Mouse (Mus musculus): ENCODE results near the gene Dtnbp1.

The Dtnbp1 gene

GRCm38 (mm10) chr13:44977483-44978141 lies 24.3 kb downstream of the Dtnbp1 start:
- CTCF ChIA-PET = interaction anchor here in 3 of 4 experiments (0.8 to 1.4 kb wide), 3 partner anchors 9 to 25 kb away, joined by 3 read pairs; no protein-coding TSS in a partner anchor

GRCm38 (mm10) chr13:44977059-44977458 lies 24.9 kb downstream of the Dtnbp1 start:
- ChIA-PET POLR2A (interaction anchor here in 1 of 4 experiments (1.5 kb wide), 1 partner anchor 11 kb away, joined by 4 read pairs; no protein-coding TSS in a partner anchor), CTCF (interaction anchor here in 3 of 4 experiments (0.8 to 1.4 kb wide), 3 partner anchors 8 to 25 kb away, joined by 3 read pairs; no protein-coding TSS in a partner anchor)

More at GRCm38 (mm10) chr13:44977483-44978141, 24.3 kb downstream of the Dtnbp1 start:
- POLR2A ChIA-PET = interaction anchor here in 1 of 4 experiments (1.5 kb wide), 1 partner anchor 10 kb away, joined by 4 read pairs; no protein-coding TSS in a partner anchor

- CTCF ChIA-PET = interaction anchor here in 1 of 4 experiments (0.5 kb wide), 1 partner anchor 358 kb away, joined by 3 read pairs; no protein-coding TSS in a partner anchor
- POLR2A ChIA-PET = interaction anchor here in 1 of 4 experiments (0.6 kb wide), 1 partner anchor 689 kb away, joined by 8 read pairs; no protein-coding TSS in a partner anchor
Measured at GRCm38 (mm10) chr13:44960542-44961291, 41.2 kb downstream of the Dtnbp1 start.

GRCm38 (mm10) chr13:44957049-44957448 lies 44.9 kb downstream of the Dtnbp1 start:
- CTCF ChIA-PET = no interaction called here
- POLR2A ChIA-PET = no interaction called here

- CTCF ChIA-PET = no interaction called here
- POLR2A ChIA-PET = interaction anchor here in 1 of 4 experiments (0.7 kb wide), 2 partner anchors 24 to 1355 kb away, joined by 3 read pairs; no protein-coding TSS in a partner anchor
Measured at GRCm38 (mm10) chr13:44955781-44956180, 46.2 kb downstream of the Dtnbp1 start.

GRCm38 (mm10) chr13:44954232-44954568 lies 47.7 kb downstream of the Dtnbp1 start:
- ChIA-PET POLR2A (no interaction called here), CTCF (no interaction called here)

- CTCF ChIA-PET = no interaction called here
- POLR2A ChIA-PET = no interaction called here
Measured at GRCm38 (mm10) chr13:44953546-44954231, 48.3 kb downstream of the Dtnbp1 start.

- POLR2A ChIA-PET = interaction anchor here in 1 of 4 experiments (0.6 to 1.6 kb wide), 4 partner anchors 9 to 822 kb away, joined by 3 to 11 read pairs (median 4); no protein-coding TSS in a partner anchor
- CTCF ChIA-PET = interaction anchor here (0.5 to 1.1 kb wide), 11 partner anchors 10 to 1170 kb away, joined by 3 to 5 read pairs (median 3); no protein-coding TSS in a partner anchor
Measured at GRCm38 (mm10) chr13:44952393-44953086, 49.4 kb downstream of the Dtnbp1 start.

- ChIA-PET CTCF (interaction anchor here in 1 of 4 experiments (0.5 to 0.7 kb wide), 2 partner anchors 31 to 162 kb away, joined by 3 read pairs; no protein-coding TSS in a partner anchor), POLR2A (interaction anchor here in 3 of 4 experiments (0.6 to 1.9 kb wide), 7 partner anchors 9 to 242 kb away, joined by 3 to 14 read pairs (median 5); no protein-coding TSS in a partner anchor)
Measured at GRCm38 (mm10) chr13:44948320-44949250, 53.4 kb downstream of the Dtnbp1 start.

- POLR2A ChIA-PET = interaction anchor here in 1 of 4 experiments (0.6 to 1.5 kb wide), 3 partner anchors 15 to 108 kb away, joined by 3 to 4 read pairs (median 3); no protein-coding TSS in a partner anchor
- CTCF ChIA-PET = no interaction called here
Measured at GRCm38 (mm10) chr13:44946880-44947635, 54.9 kb downstream of the Dtnbp1 start.

GRCm38 (mm10) chr13:44943618-44944017 lies 58.3 kb downstream of the Dtnbp1 start:
- POLR2A ChIA-PET = interaction anchor here in 2 of 4 experiments (0.5 to 2.5 kb wide), 3 partner anchors 8 to 232 kb away, joined by 3 to 10 read pairs (median 3); no protein-coding TSS in a partner anchor
- CTCF ChIA-PET = interaction anchor here in 1 of 4 experiments (0.6 kb wide), 1 partner anchor 30 kb away, joined by 3 read pairs; no protein-coding TSS in a partner anchor

- ChIA-PET POLR2A (interaction anchor here in 3 of 4 experiments (0.5 to 3.0 kb wide), 21 partner anchors 9 to 546 kb away, joined by 3 to 14 read pairs (median 4); partner anchors contain the start of gene Dtnbp1 (in 1 of the 3)), CTCF (interaction anchor here in 3 of 4 experiments (0.6 to 1.1 kb wide), 4 partner anchors 13 to 1337 kb away, joined by 3 to 7 read pairs (median 4); no protein-coding TSS in a partner anchor)
Measured at GRCm38 (mm10) chr13:44939326-44940035, 62.5 kb downstream of the Dtnbp1 start.

GRCm38 (mm10) chr13:44937681-44938080 lies 64.3 kb downstream of the Dtnbp1 start:
- CTCF ChIA-PET = no interaction called here

GRCm38 (mm10) chr13:44933575-44933974 lies 68.4 kb downstream of the Dtnbp1 start:
- ChIA-PET CTCF (no interaction called here), POLR2A (interaction anchor here in 1 of 4 experiments (2.1 kb wide), 1 partner anchor 10 kb away, joined by 7 read pairs; no protein-coding TSS in a partner anchor)

More at GRCm38 (mm10) chr13:44937681-44938080, 64.3 kb downstream of the Dtnbp1 start:
- POLR2A ChIA-PET = interaction anchor here in 2 of 4 experiments (0.9 to 2.9 kb wide), 8 partner anchors 11 to 203 kb away, joined by 3 to 11 read pairs (median 3); no protein-coding TSS in a partner anchor
